Mouse (Mus musculus): ENCODE measurements around the gene Idua.
"Not testable (repeated sequence)": the region's sequence is repeated elsewhere in the genome, so short reads cannot be mapped to it uniquely, and the experiment has no call there.

The Idua gene

DNA sequence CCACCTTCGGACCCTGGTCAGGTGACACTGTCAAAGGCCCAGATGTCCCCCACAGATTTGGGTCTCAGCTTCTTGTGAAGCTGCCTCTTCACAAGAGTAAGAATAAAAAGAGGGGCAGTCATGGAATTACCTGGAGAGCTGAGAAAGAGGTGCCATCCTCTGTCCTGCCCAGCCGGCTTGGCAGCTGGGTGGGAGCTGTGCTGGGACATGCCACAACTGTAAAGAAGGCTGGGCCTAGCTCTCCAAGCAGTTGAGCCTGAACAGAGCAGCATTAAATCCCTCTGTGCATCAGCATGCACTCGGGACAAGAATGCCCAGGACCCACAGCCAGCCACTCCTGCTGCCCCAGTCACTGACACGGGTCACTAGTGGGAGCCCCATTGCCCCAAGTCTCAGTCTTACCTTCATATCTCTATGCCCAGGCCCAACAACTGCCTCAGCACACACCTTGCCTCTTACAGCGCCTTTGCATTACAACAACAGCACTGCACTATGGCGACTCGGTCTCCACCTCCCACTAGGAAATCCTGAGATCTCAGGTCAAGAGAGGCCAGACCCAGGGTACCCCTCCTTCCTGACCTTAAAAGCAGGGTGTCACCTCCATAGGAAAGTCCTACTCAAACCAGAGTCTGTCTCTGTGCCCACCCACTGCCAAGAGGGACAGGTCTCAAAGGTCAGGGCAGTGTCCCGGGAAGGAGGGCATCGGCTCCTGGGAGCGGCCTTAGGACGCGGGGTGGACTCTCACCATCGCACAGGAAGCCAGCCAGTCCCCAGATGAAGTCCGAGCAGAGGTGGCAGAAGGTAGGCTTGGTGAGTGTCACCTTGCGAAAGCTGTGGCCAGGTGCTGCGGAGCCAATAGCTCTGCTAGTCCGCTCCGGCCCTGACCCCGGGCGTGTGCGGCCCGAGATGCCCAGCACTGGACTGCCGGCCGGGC is at the start of gene Idua:
Idua (plus strand) TSS at position 634 of the 934 bp plus-strand sequence.
- DNase-seq, result peak in 1 of 2 experiments; percentile 20

DNA sequence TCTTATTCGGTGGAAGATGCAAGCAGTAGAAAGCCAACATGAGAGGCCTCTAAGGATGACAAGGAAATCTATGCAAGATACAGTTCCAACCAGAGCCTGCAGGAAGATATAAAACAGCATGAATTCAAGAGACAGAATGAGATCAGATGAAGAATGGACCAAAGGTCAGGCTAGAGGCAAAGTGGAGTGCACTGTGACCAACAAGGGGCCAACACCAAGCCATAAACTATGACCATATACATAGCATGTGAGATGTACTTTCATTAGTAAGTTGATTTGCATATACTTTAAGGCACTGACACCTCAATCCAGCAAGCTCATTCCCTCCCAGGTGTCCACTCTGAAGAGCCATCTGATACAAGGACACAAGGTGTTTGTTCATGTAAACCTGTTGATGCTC is 49.7 kb upstream of the Idua start:
- DNase-seq, result no peak

GRCm38 (mm10) chr5:108621870-108622269 is 38.3 kb upstream of the Idua start:
- DNase-seq, result no peak

DNA sequence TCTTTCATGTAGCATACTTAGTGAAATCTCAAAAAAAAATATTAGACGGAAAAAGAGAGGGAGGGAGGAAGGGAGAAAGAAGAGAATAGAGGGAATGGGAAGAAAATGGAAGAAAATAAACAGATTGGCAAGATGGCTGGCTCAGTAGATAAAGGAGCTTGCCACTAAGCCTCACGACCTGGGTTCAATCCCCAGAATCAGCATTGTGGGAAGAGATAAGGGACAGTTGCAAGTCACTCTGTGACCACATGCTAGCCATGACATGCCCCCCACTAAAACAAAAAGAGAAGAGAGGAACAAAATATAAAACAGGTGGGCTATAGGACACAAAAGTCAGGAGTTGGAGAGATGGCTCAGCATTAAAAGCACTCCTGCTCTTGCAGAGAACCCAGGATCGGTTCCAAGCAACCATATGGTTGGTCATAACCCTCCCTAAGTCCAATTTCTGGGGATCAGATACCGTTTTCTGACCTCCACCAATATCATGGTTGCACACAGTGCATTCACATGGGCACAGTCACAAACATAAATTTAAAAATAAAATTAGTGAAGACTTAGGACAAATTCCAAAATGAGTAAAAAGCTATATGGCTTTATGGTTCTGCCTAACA is 34.0 kb upstream of the Idua start:
- no peak for DNase-seq

DNA sequence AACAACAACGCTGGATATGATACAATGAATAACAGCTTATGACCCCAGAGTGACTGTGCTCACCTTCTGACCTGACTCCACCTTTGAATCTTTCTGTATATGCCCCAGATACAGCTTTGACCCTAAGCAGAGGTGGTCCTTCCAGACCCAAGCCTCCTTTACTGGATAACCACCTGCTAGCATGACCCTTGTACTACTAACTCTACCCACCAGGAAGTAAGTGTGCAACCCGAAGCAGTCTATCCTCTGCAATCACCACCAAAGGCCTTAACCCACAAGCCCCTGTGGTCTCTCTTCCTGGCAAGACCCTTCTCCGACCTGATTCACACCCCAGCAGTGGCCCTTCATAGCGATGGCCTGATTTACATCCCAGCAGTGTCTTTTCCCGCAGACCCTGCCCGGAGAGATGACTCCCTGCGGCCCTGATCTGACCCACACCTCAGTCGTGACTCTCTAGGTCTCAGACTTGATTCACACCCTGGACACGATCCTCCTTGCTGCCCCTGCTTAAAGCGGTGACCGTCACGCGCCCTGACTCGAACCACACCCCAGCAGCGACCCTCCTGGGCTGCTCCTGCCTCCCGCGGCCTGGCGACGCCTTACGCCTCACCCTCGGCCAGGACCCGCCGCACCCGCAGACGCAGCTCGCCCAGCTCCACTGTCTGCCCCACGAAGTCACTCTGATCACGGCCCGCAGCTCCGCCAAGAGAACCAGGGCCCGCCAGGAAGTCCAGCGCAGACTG is 31.1 kb upstream of the Idua start:
- no peak for DNase-seq

DNA sequence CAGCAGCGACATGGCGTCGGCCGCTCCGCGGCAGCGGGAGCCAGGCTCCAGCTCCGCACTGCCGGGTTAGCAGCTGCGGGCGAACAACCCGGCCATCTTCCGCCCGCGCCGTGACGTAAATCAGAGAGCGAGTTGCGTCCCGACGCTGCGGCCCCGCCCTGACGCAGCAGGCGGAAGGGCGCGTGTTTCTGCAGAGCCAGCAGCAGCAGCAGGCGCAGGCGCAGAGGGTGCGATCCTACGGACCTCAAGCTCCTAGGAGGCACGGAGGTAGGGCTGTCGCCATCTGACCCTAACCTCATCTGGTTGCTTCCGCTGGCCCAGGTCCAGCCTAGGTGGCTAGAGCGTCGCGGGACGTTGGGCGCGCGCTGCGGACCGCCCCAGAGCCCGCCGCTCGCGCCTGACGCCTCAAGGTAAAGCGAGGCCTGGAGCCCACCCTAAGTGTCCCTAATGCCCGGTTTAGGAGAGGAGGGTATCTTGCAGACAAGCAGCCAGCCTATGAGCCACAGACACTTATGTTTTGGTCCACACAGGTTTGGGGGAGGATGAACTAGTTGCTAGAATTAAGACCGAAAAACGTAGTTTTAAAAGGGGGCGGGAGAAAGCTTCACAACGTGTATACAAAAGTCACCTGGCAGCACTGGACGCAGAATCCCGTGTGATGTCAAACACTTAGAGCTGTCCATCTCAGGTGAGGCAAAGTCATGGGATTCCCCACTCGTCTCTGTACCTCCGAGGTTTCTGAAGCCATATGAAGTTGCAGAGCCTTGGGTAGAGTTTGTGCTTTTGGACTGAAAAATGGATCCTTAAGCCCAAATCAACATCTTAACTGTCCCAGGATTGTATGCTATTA is 30.3 kb upstream of the Idua start, which contains the start of the genes Gak and Tmem175:
Gak (minus strand) TSS at position 122 of the 850 bp plus-strand sequence.
Tmem175 (plus strand) TSS at position 137 of the 850 bp plus-strand sequence.
- peak; percentile 92 for DNase-seq

DNA sequence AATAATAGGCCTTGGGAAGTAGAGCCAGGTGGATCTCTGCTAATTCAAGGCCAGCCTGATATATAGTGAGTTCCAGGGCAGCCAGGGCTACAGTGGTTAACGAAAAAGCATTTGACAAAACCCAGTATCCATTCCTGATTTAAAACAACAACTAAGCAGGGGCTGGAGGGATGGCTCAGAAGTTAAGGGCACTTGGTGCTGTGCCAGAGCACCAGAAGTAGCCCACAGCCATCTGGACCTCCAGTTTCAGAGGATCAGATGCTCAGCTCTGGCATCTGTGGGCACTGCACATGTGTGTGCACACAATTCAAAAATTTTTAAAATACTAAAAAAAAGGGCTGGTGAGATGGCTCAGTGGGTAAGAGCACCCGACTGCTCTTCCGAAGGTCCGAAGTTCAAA is 26.5 kb upstream of the Idua start:
- no peak for DNase-seq

DNA sequence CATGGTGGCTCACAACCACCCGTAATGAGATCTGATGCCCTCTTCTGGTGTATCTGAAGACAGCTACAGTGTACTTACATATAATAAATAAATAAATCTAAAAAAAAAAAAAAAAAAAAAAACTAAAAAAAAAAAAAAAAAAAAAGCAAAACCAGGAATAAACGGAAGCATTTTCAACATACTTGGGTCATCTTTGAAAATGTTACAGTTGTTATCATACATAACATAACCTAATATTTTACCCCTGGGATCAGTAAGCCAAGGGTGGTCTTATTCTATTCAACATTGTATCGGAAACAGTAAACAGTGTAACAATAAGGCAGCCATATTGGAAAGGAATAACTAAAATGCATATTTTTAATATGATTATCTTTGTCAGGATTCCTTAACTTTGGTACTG is 26.0 kb upstream of the Idua start:
- not testable (repeated sequence) for DNase-seq

DNA sequence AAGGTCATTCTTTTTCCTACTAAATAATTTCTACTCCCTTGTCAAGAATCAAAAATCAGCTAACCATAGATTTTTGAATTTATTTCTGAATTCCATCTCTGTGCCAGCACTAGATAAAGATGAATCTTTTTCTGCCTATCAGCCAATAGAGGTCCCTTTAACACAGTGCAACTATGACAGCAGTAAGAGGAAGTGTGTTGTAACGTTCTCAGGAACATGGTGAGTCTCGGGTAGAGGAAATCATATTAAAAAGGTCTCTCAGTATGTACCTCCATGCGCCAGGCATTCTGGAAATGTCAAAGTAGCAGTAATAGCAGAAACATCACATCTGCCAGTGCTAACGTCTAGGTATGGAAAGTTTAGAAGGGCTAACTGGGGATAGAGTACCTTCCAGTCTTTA is 24.0 kb upstream of the Idua start:
- DNase-seq, result no peak

DNA sequence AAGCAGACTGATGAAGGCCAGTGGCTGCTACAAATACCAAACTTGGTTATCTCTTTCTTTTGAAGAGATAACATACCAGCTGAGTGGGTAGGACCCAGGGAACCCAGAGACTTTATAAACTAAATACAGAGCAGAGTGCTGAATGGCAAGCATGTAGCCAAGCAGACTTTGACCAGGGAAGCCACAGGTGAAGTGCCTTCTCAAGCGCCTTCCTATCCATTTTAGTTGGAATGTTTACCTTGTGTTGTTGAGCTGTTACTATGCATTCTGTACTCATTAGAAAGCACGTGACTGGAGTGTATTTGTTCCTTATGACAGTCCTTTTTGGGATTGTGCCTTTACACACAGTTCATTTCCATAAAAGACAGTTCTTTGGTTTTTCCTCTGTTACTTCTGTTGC is 16.5 kb upstream of the Idua start:
- no peak for DNase-seq

DNA sequence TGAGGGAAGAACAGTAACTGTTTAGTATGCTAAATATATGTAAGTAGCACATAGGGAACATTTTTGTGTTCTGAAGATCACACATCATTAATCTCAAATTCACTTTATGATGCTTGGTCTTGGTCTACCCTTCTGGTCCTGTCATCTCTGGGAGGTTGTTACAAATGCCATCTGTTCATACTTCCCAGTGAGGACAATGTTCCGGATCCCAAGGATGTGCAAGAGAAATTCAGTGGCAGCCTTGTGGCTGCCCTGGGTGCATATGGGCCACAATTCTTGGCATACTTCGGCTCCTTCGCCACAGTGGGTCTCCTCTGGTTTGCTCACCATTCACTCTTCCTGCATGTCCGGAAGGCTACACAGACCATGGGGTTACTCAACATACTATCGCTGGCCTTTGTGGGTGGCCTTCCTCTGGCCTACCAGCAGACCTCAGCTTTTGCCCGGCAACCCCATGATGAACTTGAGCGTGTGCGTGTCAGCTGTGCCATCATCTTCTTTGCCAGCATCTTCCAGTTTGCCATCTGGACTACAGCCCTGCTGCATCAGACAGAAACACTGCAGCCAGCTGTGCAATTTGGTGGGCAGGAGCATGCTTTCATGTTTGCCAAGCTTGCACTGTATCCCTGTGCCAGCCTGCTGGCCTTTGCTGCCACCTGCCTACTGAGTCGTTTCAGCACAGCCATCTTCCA is 14.3 kb upstream of the Idua start:
- no peak for DNase-seq

DNA sequence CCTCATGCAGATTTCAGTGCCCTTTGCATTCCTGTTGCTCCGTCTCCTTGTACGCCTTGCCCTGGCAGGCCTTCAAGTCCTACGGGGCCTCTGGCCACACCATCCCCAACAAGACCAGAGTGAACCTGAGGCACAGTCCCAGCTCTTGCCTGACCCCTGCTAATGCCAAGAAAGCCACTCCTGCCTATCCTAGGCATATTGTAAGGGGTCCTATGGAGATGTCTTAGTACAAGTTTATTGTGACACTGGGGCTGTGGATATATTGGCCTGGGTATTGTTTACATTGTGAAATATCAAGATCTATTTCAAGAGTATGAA is 13.8 kb upstream of the Idua start:
- no peak for DNase-seq

GRCm38 (mm10) chr5:108647311-108647710 is 12.8 kb upstream of the Idua start:
- no peak for DNase-seq

DNA sequence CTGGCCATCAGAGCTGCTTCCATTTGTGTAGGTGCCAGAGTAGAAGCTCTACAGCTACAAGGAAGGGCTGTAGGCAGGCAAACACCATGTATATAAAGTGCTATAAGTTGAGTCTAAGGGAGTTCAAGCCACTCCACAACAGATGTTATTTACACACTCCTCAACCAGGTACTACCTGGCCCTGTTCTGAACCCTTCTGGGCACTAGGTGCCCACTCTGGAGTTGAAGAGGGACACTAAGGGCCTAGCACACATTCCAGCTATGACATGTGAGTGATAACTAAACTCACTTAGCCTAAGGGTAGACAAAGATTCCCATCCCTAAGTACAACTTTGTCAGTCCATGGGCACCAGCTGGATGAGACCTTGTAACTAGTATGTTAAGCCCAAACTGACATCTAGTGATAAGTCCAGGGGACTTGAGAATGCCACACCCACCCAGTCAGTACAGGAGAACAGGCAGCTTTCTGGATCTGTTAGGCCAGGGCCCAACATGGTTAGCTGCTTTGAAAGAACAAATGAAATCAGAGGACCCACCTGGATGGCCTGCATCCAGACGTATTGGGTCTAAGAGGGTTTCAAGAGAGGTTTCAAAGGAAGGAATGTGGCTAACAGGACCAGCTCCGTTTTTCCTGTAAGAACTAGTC is 12.2 kb upstream of the Idua start:
- DNase-seq, result no peak

- no peak for DNase-seq
Measured at GRCm38 (mm10) chr5:108648937-108649576, 11.1 kb upstream of the Idua start.

DNA sequence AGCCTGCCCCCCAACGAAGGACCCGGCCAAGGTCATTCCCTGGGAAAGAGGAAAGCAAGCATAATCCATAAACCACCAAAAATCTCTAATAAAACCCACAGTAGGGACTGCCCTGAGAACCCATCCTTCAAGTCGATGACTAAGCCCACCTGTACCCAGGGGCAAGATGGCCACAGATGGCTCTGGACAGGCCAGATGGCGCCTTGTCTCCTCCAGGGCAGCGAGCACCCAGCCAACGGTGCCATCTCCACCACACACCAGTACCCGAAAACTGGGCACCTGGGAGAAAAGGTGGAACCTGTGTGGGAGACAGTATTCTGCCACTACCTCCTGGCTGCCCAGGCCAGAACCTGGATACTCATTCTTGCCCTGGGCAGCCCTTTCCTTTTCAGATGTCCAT is 9.8 kb upstream of the Idua start:
- DNase-seq, result no peak

DNA sequence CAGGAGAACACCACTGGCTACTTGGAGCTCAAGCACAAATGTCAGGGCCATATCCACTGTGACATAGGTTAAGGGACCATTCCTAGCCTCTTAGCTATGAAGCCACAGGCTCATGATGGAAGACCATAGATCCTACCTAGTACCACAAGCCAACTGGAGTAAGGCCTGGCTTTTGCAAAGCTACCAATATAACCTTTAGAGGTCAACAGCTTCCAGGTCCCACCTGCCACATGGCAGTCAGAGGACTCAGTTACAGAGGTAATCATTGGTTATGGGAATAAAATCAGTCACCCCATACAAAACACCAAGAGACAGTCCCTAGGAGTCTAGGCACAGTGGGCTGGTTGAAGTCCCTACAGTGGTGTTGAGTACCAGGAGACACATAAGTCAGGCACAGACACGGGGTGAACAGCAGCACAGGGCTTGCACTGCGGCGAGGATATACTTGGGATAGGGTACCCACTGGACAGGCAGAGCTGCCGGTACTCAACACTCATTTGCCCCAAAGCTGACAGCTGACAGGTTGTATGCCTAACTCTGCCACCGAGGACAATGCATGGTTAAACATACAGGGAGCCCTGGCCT is 8.9 kb upstream of the Idua start:
- no peak for DNase-seq

GRCm38 (mm10) chr5:108651823-108652222 is 8.3 kb upstream of the Idua start:
- DNase-seq, result peak; percentile 67 to 75

GRCm38 (mm10) chr5:108653341-108653740 is 6.8 kb upstream of the Idua start:
- no peak for DNase-seq

DNA sequence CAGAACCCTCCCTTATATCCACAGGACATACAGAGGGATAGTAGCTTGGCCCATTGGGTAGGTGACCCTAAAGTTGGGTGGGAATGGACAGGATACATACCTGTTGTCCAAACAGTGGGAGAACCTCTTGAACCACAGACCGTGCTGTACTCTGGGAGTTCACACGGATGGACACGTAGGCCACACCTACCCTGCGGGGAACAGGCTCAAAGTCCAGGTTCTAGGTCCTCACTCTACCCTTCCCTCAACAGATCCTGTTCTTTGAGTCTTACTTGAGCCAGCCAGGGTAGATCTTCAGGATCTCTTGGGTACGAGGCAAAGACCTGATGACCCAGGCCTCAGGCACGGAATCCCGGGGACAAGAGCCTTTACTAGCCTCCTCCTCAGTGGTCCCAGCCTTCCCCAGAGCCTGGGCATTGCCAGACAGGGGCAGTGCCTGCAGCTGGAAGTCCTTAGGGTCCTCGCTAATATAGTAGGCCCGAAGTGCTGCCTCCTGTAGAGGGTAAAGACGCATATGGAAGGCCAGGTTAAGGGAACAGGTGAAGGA is 5.6 kb upstream of the Idua start:
- no peak for DNase-seq

Data from B cell, adult 2 months (primary cell).